In the genomic region with DNA sequence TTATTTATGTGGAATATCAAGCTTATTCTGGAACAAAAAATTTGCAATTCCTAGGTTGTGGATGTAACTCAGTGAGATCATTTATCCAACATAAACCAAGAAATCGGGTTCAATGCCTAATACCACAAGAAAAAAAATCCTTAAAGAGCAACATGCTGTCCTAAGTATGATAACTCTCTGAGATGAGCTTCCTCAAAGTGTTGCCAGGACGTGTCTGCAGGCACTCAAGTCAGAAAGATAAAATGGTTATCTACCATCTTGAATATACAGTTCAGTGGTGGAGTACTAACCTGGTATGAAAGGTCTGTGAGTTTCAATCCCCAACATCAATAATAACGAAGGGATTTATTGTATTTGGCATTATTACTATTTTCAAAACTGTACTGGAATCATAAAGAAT, we compare ENCODE assay signal across 1 mouse cellular context.
TF ChIP-seq lines count a peak whose summit lies in the region.

No protein-coding gene starts in this region.

TF ChIP-seq in MEL, 35 proteins besides CTCF, POLR2A, EP300 and RAD21 (continued from another document):
- TF ChIP-seq KAT2A (conservative IDR thresholded peaks at IDR 0.05; ENCODE audit: low read depth, low read length) = no peak
- TF ChIP-seq MXI1 (IDR thresholded peaks at IDR 0.05; ENCODE audit: low read depth, low read length) = no peak
- TF ChIP-seq HCFC1 (IDR thresholded peaks at IDR 0.05; ENCODE audit: low read depth, low read length) = 0 out of 2 replicates have a peak, but pooled peaks have one; percentile 22
- TF ChIP-seq ELF1 (IDR thresholded peaks at IDR 0.05; ENCODE audit: low read depth, low read length) = 0 out of 2 replicates have a peak, but pooled peaks have one; percentile 38
- peak; percentile 89 for TF ChIP-seq TCF12 (IDR thresholded peaks at IDR 0.05; ENCODE audit: low read depth, low read length)
- TF ChIP-seq POLR2AphosphoS5 (IDR thresholded peaks at IDR 0.05; ENCODE audit: borderline replicate concordance, low read depth, low read length) = no peak
